Mouse (Mus musculus) heart, adult 11 months (tissue): Measurements from ENCODE around the gene Cntn5.

Experiments
- DNase-seq: peaks from one replicate; pipeline ENCODE4 v3.0.0; 2022

Cntn5 gene

GRCm38 (mm10) chr9:9886210-9886609, 1018.4 kb downstream of the Cntn5 start:
- peak; percentile 94 for DNase-seq

- peak; percentile 91 for DNase-seq
These were observed 1021.7 kb downstream of the Cntn5 start for GRCm38 (mm10) chr9:9882779-9883383.

- no peak for DNase-seq
These were observed 1032.2 kb downstream of the Cntn5 start for GRCm38 (mm10) chr9:9872112-9873035.

GRCm38 (mm10) chr9:9860631-9861030, 1043.9 kb downstream of the Cntn5 start:
- no peak for DNase-seq

- DNase-seq = no peak
These were observed 1045.3 kb downstream of the Cntn5 start for GRCm38 (mm10) chr9:9859323-9859722.

- DNase-seq = no peak
These were observed 1049.8 kb downstream of the Cntn5 start for GRCm38 (mm10) chr9:9854791-9855190.

- DNase-seq = no peak
These were observed 1074.3 kb downstream of the Cntn5 start for GRCm38 (mm10) chr9:9830231-9830630.

GRCm38 (mm10) chr9:9819963-9820362, 1084.6 kb downstream of the Cntn5 start:
- no peak for DNase-seq

- DNase-seq = peak; percentile 6
These were observed 1087.1 kb downstream of the Cntn5 start for GRCm38 (mm10) chr9:9817477-9817876.

- DNase-seq = no peak
These were observed 1105.0 kb downstream of the Cntn5 start for GRCm38 (mm10) chr9:9799546-9799945.

GRCm38 (mm10) chr9:9783680-9784079, 1120.9 kb downstream of the Cntn5 start:
- DNase-seq = no peak

- peak; percentile 17 for DNase-seq
These were observed 1123.3 kb downstream of the Cntn5 start for GRCm38 (mm10) chr9:9781157-9781884.

- no peak for DNase-seq
These were observed 1124.9 kb downstream of the Cntn5 start for GRCm38 (mm10) chr9:9779646-9780045.

GRCm38 (mm10) chr9:9770777-9771176, 1133.8 kb downstream of the Cntn5 start:
- DNase-seq = no peak

- no peak for DNase-seq
These were observed 1134.9 kb downstream of the Cntn5 start for GRCm38 (mm10) chr9:9769659-9770058.

GRCm38 (mm10) chr9:9718145-9718544, 1186.4 kb downstream of the Cntn5 start:
- no peak for DNase-seq

GRCm38 (mm10) chr9:9708671-9709070, 1195.9 kb downstream of the Cntn5 start:
- DNase-seq = peak; percentile 78

GRCm38 (mm10) chr9:9707766-9708165, 1196.8 kb downstream of the Cntn5 start:
- DNase-seq = no peak

- no peak for DNase-seq
These were observed 1199.4 kb downstream of the Cntn5 start for GRCm38 (mm10) chr9:9705180-9705579.

- DNase-seq = no peak
These were observed 1207.9 kb downstream of the Cntn5 start for GRCm38 (mm10) chr9:9696636-9697035.

GRCm38 (mm10) chr9:9682348-9682884, 1222.2 kb downstream of the Cntn5 start:
- no peak for DNase-seq

- no peak for DNase-seq
These were observed 1228.5 kb downstream of the Cntn5 start for GRCm38 (mm10) chr9:9676078-9676477.

GRCm38 (mm10) chr9:9674531-9674930, 1230.0 kb downstream of the Cntn5 start:
- DNase-seq = no peak
